Mouse (Mus musculus): Measurements from ENCODE around the gene Col9a1. TPM values are rescaled to one million over a fixed set of nuclear protein-coding genes. Genes with fewer than 3 reads are reported as not detected.

Col9a1 gene
- polyA plus RNA-seq, 1 experiment, result 0.15 TPM

DNA sequence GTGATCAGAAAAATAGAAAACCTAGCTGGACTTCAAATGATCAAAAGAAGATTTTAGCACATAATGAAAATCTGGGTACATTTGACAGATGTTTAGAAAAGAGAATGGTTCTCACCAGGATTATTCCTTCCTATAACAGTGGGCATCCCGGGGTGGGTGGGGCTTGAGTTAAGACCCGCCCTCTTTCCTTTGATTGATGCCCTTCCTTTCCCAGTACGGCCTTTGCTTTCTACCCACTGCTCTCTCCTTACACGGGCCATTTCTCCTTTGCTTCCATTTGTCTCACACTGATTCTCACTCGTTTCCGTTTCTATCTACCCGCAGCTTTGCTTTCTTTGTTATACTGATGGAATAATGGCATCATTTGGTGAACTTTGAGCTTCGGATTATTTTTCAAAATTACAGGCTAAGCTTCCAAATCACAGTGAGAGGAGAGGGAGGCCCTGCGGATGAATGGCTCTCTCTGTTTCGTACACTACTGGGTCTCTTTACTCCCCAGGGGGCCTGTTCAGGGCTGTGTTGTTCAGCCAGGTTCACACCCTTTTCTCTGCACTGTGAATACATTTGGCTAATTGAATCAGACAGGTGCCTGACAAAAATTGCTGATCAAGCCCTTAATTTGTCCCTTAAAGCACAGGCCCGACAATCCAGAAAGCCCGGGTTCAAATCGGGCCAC, 68.4 kb downstream of the Col9a1 start:
- no peaks in the 10 kb centered on the region for H3K36me3 ChIP-seq (ENCODE audit: control insufficient read depth, insufficient read depth, low read length)
- H3K4me3 ChIP-seq (ENCODE audit: control insufficient read depth, insufficient read depth, low read length), result no peak overlapping the region
- H3K27ac ChIP-seq (ENCODE audit: control insufficient read depth, insufficient read depth, low read length), result no peak overlapping the region
- H3K27me3 ChIP-seq (ENCODE audit: control insufficient read depth, insufficient read depth, low read length), result no peaks in the 10 kb centered on the region
- WGBS, result 80% methylated on average over 13 of the region's 13 CpGs
- TF ChIP-seq POLR2A (IDR thresholded peaks at IDR 0.05; ENCODE audit: control insufficient read depth, extremely low read depth, insufficient read depth, low read length, poor library complexity), result no peak
- no peak for TF ChIP-seq CTCF (IDR thresholded peaks at IDR 0.05; ENCODE audit: borderline replicate concordance, control insufficient read depth, extremely low read depth, insufficient read depth, low read length, poor library complexity)
- H3K4me1 ChIP-seq (replicated peaks; ENCODE audit: control insufficient read depth, insufficient read depth, low read length), result no peaks in the 10 kb centered on the region
- DNase-seq, result no peak

DNA sequence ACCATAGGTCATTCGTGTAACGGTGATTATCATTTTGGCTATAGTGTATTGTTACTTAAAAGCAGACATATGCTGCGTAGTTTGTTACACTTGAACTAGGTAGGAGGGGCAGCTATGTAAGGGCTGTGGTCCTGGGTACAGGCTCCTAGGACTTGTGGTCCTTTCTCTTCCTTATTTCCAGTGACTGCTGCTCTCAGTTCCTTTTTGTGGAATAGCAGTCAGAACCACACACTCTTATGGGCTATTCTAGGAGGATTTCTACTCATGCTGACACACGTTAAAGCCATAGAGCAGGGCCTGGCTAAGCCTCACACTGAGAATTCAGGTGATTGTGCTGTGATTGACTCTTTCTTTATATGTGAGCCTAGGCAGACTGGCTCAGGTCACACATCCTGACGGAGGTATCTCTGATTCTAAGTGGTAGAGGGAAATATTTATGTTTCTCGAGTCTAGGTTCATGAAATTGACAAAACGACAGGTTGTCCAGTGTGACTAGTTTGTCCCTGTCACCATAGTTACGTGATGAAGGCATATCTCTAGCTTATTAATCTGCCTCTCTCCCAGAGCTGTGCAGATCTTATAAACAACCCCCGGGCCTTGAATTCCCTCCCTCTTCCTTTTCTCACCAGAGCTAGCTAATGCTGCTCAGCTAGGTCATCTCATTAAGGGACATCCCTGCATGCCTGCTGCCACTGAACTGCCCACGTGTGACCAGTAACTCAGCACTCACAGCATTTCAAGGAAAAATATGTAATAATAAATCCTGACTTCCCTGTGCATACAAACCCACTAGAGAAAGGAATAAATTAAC, 71.1 kb downstream of the Col9a1 start:
- TF ChIP-seq CTCF (IDR thresholded peaks at IDR 0.05; ENCODE audit: borderline replicate concordance, control insufficient read depth, extremely low read depth, insufficient read depth, low read length, poor library complexity) (no peak), POLR2A (IDR thresholded peaks at IDR 0.05; ENCODE audit: control insufficient read depth, extremely low read depth, insufficient read depth, low read length, poor library complexity) (no peak)
- H3K27ac ChIP-seq (ENCODE audit: control insufficient read depth, insufficient read depth, low read length), result no peak overlapping the region
- no peak for DNase-seq

DNA sequence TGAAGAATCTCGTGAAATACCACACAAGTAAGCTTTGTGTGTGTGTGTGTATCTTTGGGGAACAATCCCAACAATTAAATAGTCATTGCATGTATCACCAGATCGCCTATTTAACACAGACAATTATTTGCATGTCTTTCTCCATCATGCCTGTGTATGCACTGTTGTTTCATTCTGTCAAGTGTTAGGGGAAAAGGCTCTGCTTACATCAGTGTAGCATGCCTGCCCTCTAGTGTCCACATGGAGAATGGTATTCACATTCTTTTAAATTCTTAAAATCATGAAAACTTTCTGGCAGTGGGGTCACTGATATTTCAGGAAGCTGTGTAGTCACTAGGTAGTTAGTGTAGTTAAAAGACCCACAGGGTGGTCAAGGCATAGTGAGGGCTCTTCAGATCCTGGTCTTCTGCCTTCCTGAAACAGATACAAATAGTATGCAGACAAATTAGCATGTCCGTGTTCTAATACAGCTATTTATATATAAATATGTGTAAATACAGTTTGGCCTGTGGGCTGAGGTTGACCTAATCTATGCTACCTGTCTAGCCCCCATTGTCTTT, 71.8 kb downstream of the Col9a1 start:
- Histone ChIP-seq H3K27ac (ENCODE audit: control insufficient read depth, insufficient read depth, low read length) (no peak overlapping the region), H3K36me3 (ENCODE audit: control insufficient read depth, insufficient read depth, low read length) (no peaks in the 10 kb centered on the region), H3K27me3 (ENCODE audit: control insufficient read depth, insufficient read depth, low read length) (no peaks in the 10 kb centered on the region), H3K4me1 (replicated peaks; ENCODE audit: control insufficient read depth, insufficient read depth, low read length) (no peaks in the 10 kb centered on the region), H3K4me3 (ENCODE audit: control insufficient read depth, insufficient read depth, low read length) (no peak overlapping the region)
- WGBS, result 60% methylated on average over 3 of the region's 3 CpGs
- DNase-seq, result no peak
- TF ChIP-seq CTCF (IDR thresholded peaks at IDR 0.05; ENCODE audit: borderline replicate concordance, control insufficient read depth, extremely low read depth, insufficient read depth, low read length, poor library complexity) (no peak), POLR2A (IDR thresholded peaks at IDR 0.05; ENCODE audit: control insufficient read depth, extremely low read depth, insufficient read depth, low read length, poor library complexity) (no peak)

More for the DNA sequence above, 71.1 kb downstream of the Col9a1 start:
- Histone ChIP-seq H3K27me3 (ENCODE audit: control insufficient read depth, insufficient read depth, low read length) (no peaks in the 10 kb centered on the region), H3K4me3 (ENCODE audit: control insufficient read depth, insufficient read depth, low read length) (no peak overlapping the region), H3K4me1 (replicated peaks; ENCODE audit: control insufficient read depth, insufficient read depth, low read length) (no peaks in the 10 kb centered on the region), H3K36me3 (ENCODE audit: control insufficient read depth, insufficient read depth, low read length) (no peaks in the 10 kb centered on the region)
- WGBS, result 82% methylated on average over 10 of the region's 10 CpGs

DNA sequence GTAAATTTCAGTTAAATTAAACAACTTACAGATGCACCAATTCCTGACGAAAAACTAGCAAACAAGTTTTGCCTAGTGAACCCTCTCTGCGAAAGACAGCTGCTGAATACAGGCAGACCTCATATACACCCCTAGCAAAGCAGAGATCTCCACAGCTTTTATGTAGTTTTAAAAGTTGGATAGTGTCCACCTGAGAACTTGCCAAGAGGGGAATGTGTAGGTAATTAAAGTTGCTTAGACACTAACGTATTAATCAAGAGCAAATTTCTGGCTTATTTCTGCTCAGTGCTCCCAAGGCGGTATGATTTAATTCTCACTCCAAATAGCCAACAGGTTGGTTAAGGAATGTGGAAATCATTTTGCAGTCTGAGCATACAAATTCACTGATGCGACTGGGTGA, 80.6 kb downstream of the Col9a1 start:
- Histone ChIP-seq H3K27me3 (ENCODE audit: control insufficient read depth, insufficient read depth, low read length) (no peaks in the 10 kb centered on the region), H3K4me1 (replicated peaks; ENCODE audit: control insufficient read depth, insufficient read depth, low read length) (no peaks in the 10 kb centered on the region), H3K4me3 (ENCODE audit: control insufficient read depth, insufficient read depth, low read length) (no peak overlapping the region), H3K36me3 (ENCODE audit: control insufficient read depth, insufficient read depth, low read length) (no peaks in the 10 kb centered on the region), H3K27ac (ENCODE audit: control insufficient read depth, insufficient read depth, low read length) (no peak overlapping the region)
- DNase-seq, result no peak
- WGBS, result 88% methylated on average over 5 of the region's 5 CpGs
- TF ChIP-seq POLR2A (IDR thresholded peaks at IDR 0.05; ENCODE audit: control insufficient read depth, extremely low read depth, insufficient read depth, low read length, poor library complexity) (no peak), CTCF (IDR thresholded peaks at IDR 0.05; ENCODE audit: borderline replicate concordance, control insufficient read depth, extremely low read depth, insufficient read depth, low read length, poor library complexity) (no peak)

DNA sequence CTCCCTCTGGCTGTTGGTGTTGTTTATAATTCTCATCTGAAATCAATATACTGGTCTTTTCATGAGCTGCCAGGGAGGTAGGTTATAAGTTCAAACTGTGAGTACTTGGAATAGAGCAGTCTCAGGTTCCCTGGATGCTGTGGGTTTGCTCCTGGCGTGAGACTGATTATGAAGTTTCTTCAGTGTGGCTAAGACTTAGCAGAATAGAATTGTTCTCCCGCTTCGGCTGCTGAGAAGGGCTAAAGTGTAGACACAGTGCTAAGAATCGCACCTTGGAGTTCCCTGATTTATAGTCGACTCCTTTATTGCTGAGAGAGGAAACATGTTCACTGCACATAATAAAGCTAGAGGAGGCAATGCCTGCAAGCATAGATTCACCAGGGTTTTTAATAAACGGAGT, 82.0 kb downstream of the Col9a1 start:
- H3K27ac ChIP-seq (ENCODE audit: control insufficient read depth, insufficient read depth, low read length), result no peak overlapping the region
- no peak overlapping the region for H3K4me3 ChIP-seq (ENCODE audit: control insufficient read depth, insufficient read depth, low read length)
- H3K36me3 ChIP-seq (ENCODE audit: control insufficient read depth, insufficient read depth, low read length), result no peaks in the 10 kb centered on the region
- no peaks in the 10 kb centered on the region for H3K27me3 ChIP-seq (ENCODE audit: control insufficient read depth, insufficient read depth, low read length)
- H3K4me1 ChIP-seq (replicated peaks; ENCODE audit: control insufficient read depth, insufficient read depth, low read length), result no peaks in the 10 kb centered on the region
- DNase-seq, result no peak
- TF ChIP-seq CTCF (IDR thresholded peaks at IDR 0.05; ENCODE audit: borderline replicate concordance, control insufficient read depth, extremely low read depth, insufficient read depth, low read length, poor library complexity), result no peak
- no peak for TF ChIP-seq POLR2A (IDR thresholded peaks at IDR 0.05; ENCODE audit: control insufficient read depth, extremely low read depth, insufficient read depth, low read length, poor library complexity)
- 84% methylated on average over 6 of the region's 6 CpGs for WGBS

DNA sequence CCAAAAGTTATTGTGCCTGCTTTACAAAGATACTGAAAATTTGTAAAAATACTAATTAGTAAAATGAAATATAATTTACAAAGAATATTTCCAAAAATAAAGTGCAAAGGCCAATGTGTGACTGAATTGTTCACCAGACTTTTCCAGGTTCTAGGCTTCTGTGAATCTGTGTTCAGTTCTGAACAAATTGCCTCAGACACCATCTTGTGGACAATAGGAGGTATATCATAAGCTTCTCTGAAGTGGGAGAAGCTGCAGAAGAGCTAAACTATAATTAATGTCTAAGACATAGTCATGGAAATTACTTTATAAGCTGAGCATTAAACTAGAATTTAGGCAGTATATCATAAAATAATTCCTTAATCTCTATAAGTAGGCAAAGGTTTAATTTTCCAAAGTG, 83.8 kb downstream of the Col9a1 start:
- no peak overlapping the region for H3K27ac ChIP-seq (ENCODE audit: control insufficient read depth, insufficient read depth, low read length)
- no peaks in the 10 kb centered on the region for H3K27me3 ChIP-seq (ENCODE audit: control insufficient read depth, insufficient read depth, low read length)
- TF ChIP-seq POLR2A (IDR thresholded peaks at IDR 0.05; ENCODE audit: control insufficient read depth, extremely low read depth, insufficient read depth, low read length, poor library complexity), result no peak
- H3K4me3 ChIP-seq (ENCODE audit: control insufficient read depth, insufficient read depth, low read length), result no peak overlapping the region
- no peaks in the 10 kb centered on the region for H3K36me3 ChIP-seq (ENCODE audit: control insufficient read depth, insufficient read depth, low read length)
- no peak for DNase-seq
- H3K4me1 ChIP-seq (replicated peaks; ENCODE audit: control insufficient read depth, insufficient read depth, low read length), result no peaks in the 10 kb centered on the region
